Mouse (Mus musculus) intestine, postnatal 0 days (tissue): ENCODE measurements around the gene Cd8a. TPM values are rescaled to one million over a fixed set of nuclear protein-coding genes. Genes with fewer than 3 reads are reported as not detected.

Experiments used
- ATAC-seq: fragments of 200-750 bp; cut with Nextera tagmentation; 2 replicates; pipeline ENCODE4 v1.8.0; 2017; ENCODE audit warnings: mild to moderate bottlenecking, moderate TSS enrichment, moderate library complexity
- H3K27ac ChIP-seq: fragments of 300-500 bp; sonication (generic); 2 replicates; pipeline ENCODE4 v1.5.1; 2014; ENCODE audit warnings: mild to moderate bottlenecking, low read depth, low read length, moderate library complexity
- H3K27me3 ChIP-seq: fragments of 300-500 bp; sonication (generic); replicated peaks from 2 replicates; pipeline ENCODE4 v1.6.1; 2014; ENCODE audit warnings: low read length, mixed read lengths; ENCODE audit not compliant: control insufficient read depth, insufficient read depth
- H3K36me3 ChIP-seq: fragments of 300-500 bp; sonication (generic); 2 replicates; pipeline ENCODE4 v1.6.1; 2014; ENCODE audit warnings: mild to moderate bottlenecking, moderate library complexity; ENCODE audit not compliant: control insufficient read depth, insufficient read depth
- H3K4me1 ChIP-seq: fragments of 300-500 bp; sonication (generic); replicated peaks from 2 replicates; pipeline ENCODE4 v1.6.1; 2014; ENCODE audit warnings: antibody characterized with exemption, low read length, mixed read lengths; ENCODE audit not compliant: control insufficient read depth, insufficient read depth
- H3K4me2 ChIP-seq: fragments of 300-500 bp; sonication (generic); replicated peaks from 2 replicates; pipeline ENCODE4 v1.6.1; 2014; ENCODE audit warnings: low read depth, mild to moderate bottlenecking, moderate library complexity
- H3K4me3 ChIP-seq: fragments of 300-500 bp; sonication (generic); 2 replicates; pipeline ENCODE4 v1.5.1; 2014; ENCODE audit warnings: low read depth, low read length
- H3K9ac ChIP-seq: fragments of 300-500 bp; sonication (generic); 2 replicates; pipeline ENCODE4 v1.6.1; 2014; ENCODE audit warnings: mild to moderate bottlenecking, low read depth, low read length
- H3K9me3 ChIP-seq: fragments of 300-500 bp; sonication (generic); 2 replicates; pipeline ENCODE4 v1.6.1; 2016; ENCODE audit warnings: mixed run types; ENCODE audit not compliant: control insufficient read depth
- CTCF ChIP-seq: sonication (generic); IDR thresholded peaks from 2 replicates; pipeline ENCODE4 v1.5.1; 2016; ENCODE audit warnings: low read depth, mild to moderate bottlenecking, control low read depth, antibody characterized with exemption, moderate library complexity
- WGBS: fragments of 180-500 bp; shearing (Covaris S2); extraction: QIAGEN DNeasy Blood & Tissue Kit; methylation state at CpG from one replicate; pipeline ENCODE4 v1.1.7; 2014; 5-methylcytosine and 5-hydroxymethylcytosine counted together
- polyA plus RNA-seq: library from polyadenylated mRNA; unstranded; fragments of >200 nt; fragmentation: Nextera tagmentation; extraction: Ambion mirVana; gene quantifications from 2 replicates; pipeline ENCODE4 v1.2.1, GENCODE M21; 2015

Cd8a gene
- polyA plus RNA-seq, 1 experiment from 2014 or later, result 0.12 TPM

DNA sequence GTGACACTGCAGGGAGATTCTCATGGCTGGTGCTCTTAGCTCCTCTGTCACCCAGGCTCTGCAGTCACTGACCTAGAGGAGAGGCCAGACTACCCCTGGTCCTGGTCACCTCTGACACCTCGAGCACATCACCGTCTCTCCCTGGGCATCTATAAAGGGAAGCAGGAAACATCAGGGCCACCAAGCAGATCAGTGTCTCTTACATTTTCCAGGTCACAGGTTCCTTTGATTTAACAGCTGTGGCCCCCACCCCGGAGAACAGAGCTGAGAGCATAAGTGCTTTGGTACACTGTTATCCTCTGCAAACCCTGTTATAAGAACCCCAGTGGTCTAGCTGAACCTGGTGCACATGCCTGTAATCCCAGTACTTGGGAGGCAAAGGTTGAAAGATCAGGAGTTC, 40.2 kb upstream of the Cd8a start:
- Histone ChIP-seq H3K9me3 (no peaks in the 10 kb centered on the region), H3K4me3 (no peak overlapping the region), H3K36me3 (no peaks in the 10 kb centered on the region), H3K9ac (no peak overlapping the region), H3K27me3 (no peaks in the 10 kb centered on the region), H3K27ac (no peak overlapping the region), H3K4me2 (no peak overlapping the region), H3K4me1 (no peaks in the 10 kb centered on the region)
- WGBS, result 82% methylated on average over 3 of the region's 3 CpGs
- TF ChIP-seq CTCF, result no peak
- ATAC-seq, result no peak

GRCm38 (mm10) chr6:71333578-71334273, 39.5 kb upstream of the Cd8a start:
- WGBS, result 93% methylated on average over 11 of the region's 11 CpGs
- H3K36me3 ChIP-seq, result no peaks in the 10 kb centered on the region
- no peaks in the 10 kb centered on the region for H3K9me3 ChIP-seq
- H3K27me3 ChIP-seq, result no peaks in the 10 kb centered on the region
- H3K9ac ChIP-seq, result no peak overlapping the region
- TF ChIP-seq CTCF, result no peak
- no peaks in the 10 kb centered on the region for H3K4me1 ChIP-seq
- no peak for ATAC-seq
- H3K27ac ChIP-seq, result no peak overlapping the region
- H3K4me2 ChIP-seq, result no peak overlapping the region
- H3K4me3 ChIP-seq, result no peak overlapping the region

- TF ChIP-seq CTCF, result no peak
Observed at GRCm38 (mm10) chr6:71337666-71338065, 35.6 kb upstream of the Cd8a start.

GRCm38 (mm10) chr6:71338941-71339340, 34.3 kb upstream of the Cd8a start:
- TF ChIP-seq CTCF, result no peak

More at GRCm38 (mm10) chr6:71337666-71338065, 35.6 kb upstream of the Cd8a start:
- Histone ChIP-seq H3K9ac (no peak overlapping the region), H3K4me3 (no peak overlapping the region), H3K4me1 (no peaks in the 10 kb centered on the region), H3K27ac (no peak overlapping the region), H3K4me2 (no peak overlapping the region), H3K27me3 (no peaks in the 10 kb centered on the region), H3K36me3 (no peaks in the 10 kb centered on the region), H3K9me3 (no peaks in the 10 kb centered on the region)
- ATAC-seq, result no peak
- WGBS, result 94% methylated on average over 8 of the region's 8 CpGs

GRCm38 (mm10) chr6:71339351-71339750, 33.9 kb upstream of the Cd8a start:
- WGBS, result 82% methylated on average over 4 of the region's 4 CpGs
- no peak overlapping the region for H3K9ac ChIP-seq
- H3K36me3 ChIP-seq, result no peaks in the 10 kb centered on the region
- no peak for ATAC-seq
- no peak overlapping the region for H3K4me2 ChIP-seq
- no peak overlapping the region for H3K27ac ChIP-seq
- no peaks in the 10 kb centered on the region for H3K27me3 ChIP-seq
- no peak overlapping the region for H3K4me3 ChIP-seq
- no peaks in the 10 kb centered on the region for H3K4me1 ChIP-seq
- no peak for TF ChIP-seq CTCF
- no peaks in the 10 kb centered on the region for H3K9me3 ChIP-seq

More at GRCm38 (mm10) chr6:71338941-71339340, 34.3 kb upstream of the Cd8a start:
- H3K27me3 ChIP-seq, result no peaks in the 10 kb centered on the region
- 85% methylated on average over 3 of the region's 3 CpGs for WGBS
- H3K9me3 ChIP-seq, result no peaks in the 10 kb centered on the region
- no peaks in the 10 kb centered on the region for H3K4me1 ChIP-seq
- no peak for ATAC-seq
- H3K27ac ChIP-seq, result no peak overlapping the region
- no peak overlapping the region for H3K4me2 ChIP-seq
- no peaks in the 10 kb centered on the region for H3K36me3 ChIP-seq
- no peak overlapping the region for H3K9ac ChIP-seq
- H3K4me3 ChIP-seq, result no peak overlapping the region

DNA sequence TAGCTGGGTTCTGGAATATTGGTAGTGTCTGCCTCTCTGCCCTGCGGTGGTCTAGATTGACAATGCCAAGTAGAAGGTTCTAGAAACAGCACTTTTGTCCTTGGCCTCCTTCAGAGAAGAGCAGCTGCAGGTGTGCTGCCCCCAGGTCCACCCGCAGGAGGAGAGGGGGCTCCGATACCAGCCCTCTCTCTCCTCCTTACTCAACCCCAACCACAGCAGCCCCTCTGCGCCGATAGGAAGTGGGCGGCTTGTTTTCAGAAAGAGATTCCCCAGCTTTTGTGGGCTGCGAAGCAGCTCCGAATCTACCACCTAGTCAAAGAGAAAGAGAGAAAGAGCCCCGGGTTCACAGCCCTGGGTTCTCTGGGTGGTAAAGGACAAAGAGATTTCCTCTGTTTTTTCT, 32.0 kb upstream of the Cd8a start:
- no peaks in the 10 kb centered on the region for H3K36me3 ChIP-seq
- H3K9ac ChIP-seq, result no peak overlapping the region
- no peak overlapping the region for H3K27ac ChIP-seq
- no peaks in the 10 kb centered on the region for H3K9me3 ChIP-seq
- H3K4me1 ChIP-seq, result no peaks in the 10 kb centered on the region
- TF ChIP-seq CTCF, result no peak
- no peak for ATAC-seq
- no peak overlapping the region for H3K4me3 ChIP-seq
- 91% methylated on average over 9 of the region's 9 CpGs for WGBS
- no peaks in the 10 kb centered on the region for H3K27me3 ChIP-seq
- no peak overlapping the region for H3K4me2 ChIP-seq
